Mouse (Mus musculus): ENCODE measurements around the gene Igsf6.

GRCm38 (mm10) chr7:121088745-121089144 is 14.4 kb upstream of the Igsf6 start:
- no peak for TF ChIP-seq MYOG (IDR thresholded peaks at IDR 0.05; ENCODE audit: control insufficient read depth in 1 of 3, insufficient read depth in 1 of 3, insufficient read length in 2 of 3, low read depth in 2 of 3)
- TF ChIP-seq POLR2A (IDR thresholded peaks at IDR 0.05; ENCODE audit: insufficient read length, low read depth): no peak
- no peak for TF ChIP-seq E2F4 (IDR thresholded peaks at IDR 0.05; ENCODE audit: insufficient read depth)
- no peak for TF ChIP-seq USF1 (IDR thresholded peaks at IDR 0.05; ENCODE audit: low read depth)
- TF ChIP-seq REST (IDR thresholded peaks at IDR 0.05; ENCODE audit: insufficient read depth, insufficient read length): no peak
- TF ChIP-seq MYOD1 (IDR thresholded peaks at IDR 0.05; ENCODE audit: control insufficient read depth in 1 of 3, insufficient read length in 2 of 3, low read depth in 2 of 3): no peak

All from myocyte (in vitro differentiated cells).